20 mouse cellular contexts compared by ENCODE assay signal in the genomic region with DNA sequence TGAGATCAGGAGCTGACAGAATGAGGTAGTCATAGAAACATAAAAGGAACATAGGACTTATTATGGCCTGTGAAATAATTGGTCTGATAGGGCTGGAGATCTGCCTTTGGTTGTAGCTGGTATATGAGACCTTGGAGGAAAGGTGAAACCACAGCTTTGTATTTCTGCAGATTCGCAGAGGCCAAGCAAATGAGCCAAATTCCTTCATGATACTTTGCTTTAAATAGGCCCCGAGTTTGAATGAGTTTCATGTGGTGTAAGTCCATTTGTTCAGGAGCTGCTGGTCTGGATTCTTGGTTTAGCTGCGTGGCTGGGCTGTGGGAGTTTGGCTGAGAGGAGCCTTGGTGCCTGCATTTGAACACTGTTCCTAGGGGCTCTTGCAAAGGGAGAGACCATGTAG.
DNase-seq lines count a peak whose midpoint lies in the region; ATAC-seq and TF ChIP-seq lines count a peak whose summit lies in the region.
"Had no signal": no experiment of that assay in that cellular context is flagged by ENCODE, and none has a peak within 500 bp of the region (broad histone marks: within the 10 kb centered on the region; RNA-seq: fewer than 3 reads in every experiment).

No protein-coding gene starts in this region.

- intact Hi-C loops in gastrocnemius, adult 2 months (cut with DNase I), result no loop called here
- intact Hi-C loops in gastrocnemius, postnatal 14 days (cut with DNase I; ENCODE audit: low total_unique reads), result no loop called here

- no peak overlapping the region for H3K4me3 ChIP-seq in gastrocnemius, adult 2 months
- H3K4me3 ChIP-seq in embryonic fibroblast, embryonic 13.5 days (ENCODE audit: insufficient read depth, low read length), result no peak overlapping the region
- H3K4me3 ChIP-seq in limb, embryonic 15.5 days, result no peak overlapping the region
- H3K4me3 ChIP-seq: erythroblast, embryonic 14.5 days; heart, embryonic 13.5 days; hindbrain, embryonic 12.5 days had no signal

- no peak for TF ChIP-seq CTCF in gastrocnemius, adult 2 months (IDR thresholded peaks at IDR 0.05)
- no peak for TF ChIP-seq CTCF in embryonic fibroblast, embryonic 13.5 days (IDR thresholded peaks at IDR 0.05; ENCODE audit: borderline replicate concordance, insufficient read depth, low read length)

- DNase-seq in gastrocnemius, adult 2 months, result no peak
- no peak for DNase-seq in gastrocnemius, postnatal 14 days
- peak; percentile 66 for DNase-seq in Muller cell, postnatal 12 days (ENCODE audit: inconsistent ontology term)
- DNase-seq in spleen, adult 12 weeks (ENCODE audit: low spot score), result no peak
- DNase-seq in urinary bladder, postnatal 25 days (ENCODE audit: low spot score), result no peak
- DNase-seq: adrenal gland, postnatal 14 days; cerebellum, adult 2 months; cerebellum, postnatal 10 days; gastrocnemius, postnatal 25 days; heart, postnatal 4 days had no signal

- no peaks in the 10 kb centered on the region for H3K27me3 ChIP-seq in limb, embryonic 15.5 days
- H3K27me3 ChIP-seq: heart, embryonic 13.5 days; hindbrain, embryonic 12.5 days had no signal

- H3K36me3 ChIP-seq in limb, embryonic 15.5 days, result no peaks in the 10 kb centered on the region
- H3K36me3 ChIP-seq: heart, embryonic 13.5 days; hindbrain, embryonic 12.5 days had no signal

- no peaks in the 10 kb centered on the region for H3K9me3 ChIP-seq in limb, embryonic 15.5 days
- H3K9me3 ChIP-seq: heart, embryonic 13.5 days; hindbrain, embryonic 12.5 days had no signal

- no peak overlapping the region for H3K9ac ChIP-seq in limb, embryonic 15.5 days
- H3K9ac ChIP-seq: heart, embryonic 13.5 days; hindbrain, embryonic 12.5 days had no signal

- H3K4me1 ChIP-seq in embryonic fibroblast, embryonic 13.5 days (ENCODE audit: control insufficient read depth, insufficient read depth, low read length), result peaks cover 10% of the 10 kb centered on the region; the same call in 1 of the 2 replicates
- H3K4me1 ChIP-seq in limb, embryonic 15.5 days, result peaks cover 26% of the 10 kb centered on the region; the same call in 1 of the 2 replicates
- H3K4me1 ChIP-seq: heart, embryonic 13.5 days; hindbrain, embryonic 12.5 days had no signal

- 42% methylated on average over 3 of the region's 3 CpGs for WGBS in limb, embryonic 15.5 days

- peak overlapping the region; percentile 56 for H3K27ac ChIP-seq in gastrocnemius, adult 2 months
- H3K27ac ChIP-seq in embryonic fibroblast, embryonic 13.5 days (ENCODE audit: insufficient read depth, low read length), result peak overlapping the region; percentile 76
- H3K27ac ChIP-seq in limb, embryonic 15.5 days, result peak overlapping the region; percentile 65
- H3K27ac ChIP-seq: heart, embryonic 13.5 days; hindbrain, embryonic 12.5 days had no signal

- no peak for TF ChIP-seq POLR2A in embryonic fibroblast, embryonic 13.5 days (IDR thresholded peaks at IDR 0.05; ENCODE audit: low read depth, low read length)

- ATAC-seq in limb, embryonic 15.5 days (ENCODE audit: insufficient number of reproducible peaks, low FRiP score, low TSS enrichment, low read depth), result no peak; the same call in 1 of the 2 replicates
- ATAC-seq: activated CD4-positive, CD25-positive, alpha-beta regulatory T cell, adult 4 months; forebrain, embryonic 16.5 days; hindbrain, embryonic 16.5 days; inflammation-experienced regulatory T-cells, adult 6 months; Patski had no signal

- no peak overlapping the region for H3K4me2 ChIP-seq in limb, embryonic 15.5 days
- H3K4me2 ChIP-seq: heart, embryonic 13.5 days; hindbrain, embryonic 12.5 days had no signal
